Mouse (Mus musculus): ENCODE data around the gene Vmn2r33.
"Not testable (repeated sequence)": the region's sequence is repeated elsewhere in the genome, so short reads cannot be mapped to it uniquely, and the experiment has no call there.

Gene Vmn2r33

DNA sequence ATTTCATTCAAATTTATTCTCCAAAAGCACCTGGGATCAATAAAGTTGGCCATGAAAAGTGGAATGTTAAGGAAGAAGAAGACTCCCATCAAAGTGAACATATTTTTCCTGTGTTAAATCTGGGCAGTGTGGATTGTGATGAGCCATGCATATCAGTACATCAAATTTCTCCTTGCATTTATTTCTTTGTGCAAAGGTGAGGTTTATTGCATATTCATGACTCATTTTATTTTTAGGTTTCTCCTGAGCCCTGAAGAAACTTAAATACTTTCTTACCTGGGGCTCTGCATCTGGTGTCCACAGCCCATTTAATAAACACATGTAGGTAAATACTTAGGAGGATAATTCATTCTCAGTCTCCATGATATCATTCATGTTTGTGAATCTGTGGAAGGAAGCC, at the start of gene Vmn2r33:
TSS of gene Vmn2r33 (minus strand) at position 101 of the 400 bp plus-strand sequence.
- DNase-seq = not testable (repeated sequence)

Measured in lung, postnatal 10 days (tissue).